Mouse (Mus musculus) neural tube, postnatal 0 days (tissue): ENCODE results near the gene Zfp652. TPM values are rescaled to one million over a fixed set of nuclear protein-coding genes. Genes with fewer than 3 reads are reported as not detected.

ENCODE experiments used
- polyA plus RNA-seq: library from polyadenylated mRNA; unstranded; fragments of >200 nt; fragmentation: Nextera tagmentation; extraction: Ambion mirVana; gene quantifications from 2 replicates; pipeline ENCODE4 v1.2.1, GENCODE M21; 2015

The Zfp652 gene
- 14.7 and 15.5 TPM in 2 replicates for polyA plus RNA-seq

DNA sequence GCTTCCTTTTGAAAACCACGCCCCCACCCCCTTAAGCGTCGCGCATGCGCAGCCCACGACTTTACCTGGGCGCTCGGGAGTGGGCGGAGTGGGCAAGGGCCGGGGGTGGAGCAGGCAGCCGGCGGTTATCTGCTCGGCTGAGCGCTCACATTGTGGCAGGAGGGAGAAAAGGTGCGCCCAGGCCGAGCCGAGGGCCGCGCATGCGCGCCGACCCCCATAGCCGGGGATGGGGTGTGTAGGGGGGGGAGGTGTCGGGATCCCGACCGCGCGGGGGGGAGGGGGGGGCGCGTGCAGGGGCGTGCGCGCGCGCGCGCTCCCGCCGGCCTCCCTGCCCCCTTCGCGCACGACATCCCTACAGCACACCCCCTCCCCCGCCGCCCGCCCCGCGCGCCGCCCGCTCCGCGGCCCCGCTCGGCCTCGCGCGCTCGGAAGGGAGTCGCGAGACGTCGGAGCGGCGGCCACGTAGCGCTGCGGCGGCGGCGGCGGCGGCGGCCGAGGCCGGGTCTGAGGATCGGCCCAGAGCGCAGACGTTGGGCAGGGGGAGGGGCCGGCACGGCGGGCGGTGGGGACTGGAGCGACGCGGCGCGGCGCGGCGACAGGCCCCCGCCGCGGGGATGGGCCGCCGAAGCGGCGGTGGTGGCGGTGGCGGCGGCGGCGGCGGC lies at the start of gene Zfp652:
Gene Zfp652, plus strand, starts transcription at position 111 of the 662 bp plus-strand sequence.

DNA sequence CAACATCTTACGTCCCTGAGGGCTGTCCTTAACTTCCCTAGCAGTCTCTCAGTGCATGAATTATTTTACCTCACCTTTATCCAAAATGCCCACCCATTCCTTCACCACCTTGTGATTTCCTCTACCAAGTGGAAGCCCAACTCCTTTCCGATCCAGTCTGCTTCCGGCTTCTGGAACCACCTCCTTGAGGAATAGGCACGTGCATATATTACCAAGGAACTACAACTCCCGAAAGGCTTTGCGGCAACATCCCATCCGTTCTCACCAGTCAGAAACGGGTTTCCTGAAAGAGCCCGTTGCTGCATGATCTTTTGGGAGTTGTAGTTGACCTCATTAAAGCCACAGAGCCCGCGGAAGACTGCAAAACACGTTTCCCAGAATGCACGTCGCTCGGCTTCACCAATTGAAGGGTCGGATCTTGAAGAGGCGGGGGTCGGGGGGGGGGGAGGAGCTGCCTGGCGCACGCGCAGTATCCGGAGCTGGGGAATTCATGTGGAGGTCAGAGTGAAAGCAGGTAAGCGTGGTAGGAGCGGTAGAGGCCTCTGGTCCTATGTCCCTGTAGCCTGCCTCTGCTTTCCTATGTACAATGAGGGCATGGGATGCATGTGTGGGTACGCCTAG lies 45.8 kb upstream of the Zfp652 start, which contains the start of gene Phb:
Gene Phb, plus strand, starts transcription at position 429 of the 621 bp plus-strand sequence.

DNA sequence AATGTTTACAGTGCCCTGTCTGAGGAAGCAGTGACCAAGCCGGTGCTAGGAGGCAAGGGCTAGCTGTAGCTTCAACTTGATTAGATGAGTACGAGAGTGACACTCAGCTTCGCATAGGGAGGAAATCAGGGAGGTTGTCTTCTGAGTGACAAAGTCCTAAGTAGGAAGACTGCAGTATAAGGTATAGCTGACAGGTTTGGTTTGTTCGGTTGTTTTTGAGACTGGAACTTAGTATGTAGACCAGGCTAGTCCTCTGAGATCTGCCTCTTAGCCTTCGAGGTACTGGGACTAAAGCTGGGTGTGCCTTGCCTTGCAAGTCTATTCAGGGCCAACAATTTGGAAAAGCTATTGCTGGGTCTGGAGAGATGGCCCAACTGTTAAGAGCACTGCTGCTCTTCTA lies 10.8 kb downstream of the Zfp652 start, which contains the start of gene B130006D01Rik:
Gene B130006D01Rik, plus strand, starts transcription at position 301 of the 400 bp plus-strand sequence.

DNA sequence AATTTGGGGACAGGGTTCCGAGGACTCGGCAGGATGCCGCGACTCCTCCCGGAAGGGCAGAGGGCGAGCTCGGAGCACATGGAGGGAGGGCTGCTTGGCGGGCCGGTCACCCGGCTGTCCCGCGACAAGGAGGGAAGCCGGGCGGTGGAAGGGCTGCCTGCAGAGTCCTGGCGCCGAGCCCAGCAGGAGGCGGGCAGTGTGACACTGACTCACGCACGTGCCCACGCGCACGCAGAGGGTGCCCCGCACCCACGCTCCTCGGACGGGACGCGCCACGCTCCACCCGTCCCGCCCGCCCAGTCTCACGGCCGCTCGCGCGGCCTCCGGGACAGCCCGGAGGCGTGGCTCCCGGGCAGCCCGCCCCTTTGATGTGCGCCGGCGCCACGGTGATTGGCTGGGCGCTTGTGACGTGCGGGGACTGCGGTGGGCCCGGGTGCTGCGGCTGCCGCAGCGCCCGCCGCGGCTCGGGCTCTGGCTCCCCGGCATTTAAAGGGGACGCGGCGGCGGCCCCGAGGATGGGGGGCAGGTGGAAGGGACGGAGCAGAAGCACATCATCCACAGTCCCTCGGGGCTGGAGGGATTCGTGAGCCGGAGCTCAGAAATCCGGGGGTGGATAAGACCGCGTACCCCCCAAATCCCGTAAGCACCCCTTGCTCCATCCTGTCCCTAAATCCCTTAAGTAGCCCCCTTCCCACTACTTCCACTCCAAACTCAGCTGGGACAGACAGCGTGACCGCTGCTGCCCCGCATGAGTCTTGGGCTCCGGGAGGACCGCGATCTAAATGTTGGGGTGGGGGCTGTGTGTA lies 111.8 kb downstream of the Zfp652 start, which contains the start of gene Phospho1:
Gene Phospho1, plus strand, starts transcription at position 429 of the 806 bp plus-strand sequence.

DNA sequence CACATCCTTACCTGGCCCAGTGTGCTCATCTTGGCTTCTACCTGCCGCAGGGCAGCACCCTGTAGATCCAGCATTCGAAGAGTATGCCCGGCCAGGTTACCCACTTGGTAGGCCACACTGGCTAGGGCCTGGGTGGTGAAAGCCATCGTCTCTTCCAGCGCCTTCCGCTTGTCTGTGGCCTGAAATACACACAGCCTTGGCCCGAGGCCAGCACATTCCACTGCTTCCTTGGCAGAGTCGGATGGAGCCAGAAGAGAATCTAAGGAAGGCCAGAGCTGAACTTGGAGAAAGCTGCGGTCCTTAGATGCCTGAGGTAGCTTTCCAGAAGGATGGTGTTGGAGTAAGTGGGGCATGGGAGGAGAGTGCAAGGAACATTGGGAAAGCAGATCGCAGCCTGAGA lies 124.6 kb downstream of the Zfp652 start, which contains the start of gene Gngt2:
Gene Gngt2, plus strand, starts transcription at position 158 of the 400 bp plus-strand sequence.

DNA sequence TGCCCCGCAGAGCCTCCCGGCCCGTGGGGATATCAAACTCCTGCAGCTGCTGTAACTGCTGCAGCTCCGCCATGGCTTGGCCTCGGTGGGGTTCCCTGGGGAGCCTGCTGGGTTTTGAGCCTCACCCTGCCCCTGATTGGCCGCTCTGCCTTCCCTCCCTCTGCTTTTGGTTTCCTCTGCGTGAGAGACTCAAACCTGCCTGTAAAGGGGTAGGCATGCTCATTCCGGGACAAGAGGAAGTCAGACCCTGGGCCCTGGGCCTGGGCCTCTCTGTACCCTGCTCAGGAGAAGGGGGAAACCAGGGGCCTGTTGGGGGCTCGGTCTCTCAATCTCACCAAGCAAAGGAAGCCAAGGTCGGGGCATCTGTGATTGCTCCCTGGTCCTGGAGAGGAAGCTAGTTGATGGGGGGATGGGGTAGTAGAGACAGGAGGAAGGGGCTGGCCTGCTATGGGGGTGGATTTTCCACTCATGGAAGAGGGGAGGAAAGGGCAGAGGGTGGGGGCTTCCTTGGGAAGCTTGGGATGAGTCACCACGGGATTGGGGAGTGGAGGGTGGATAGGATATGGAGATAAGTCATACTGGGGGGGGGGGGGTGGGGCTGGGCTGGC lies 129.7 kb downstream of the Zfp652 start, which contains the start of gene Abi3:
Gene Abi3, minus strand, starts transcription at position 403 of the 608 bp plus-strand sequence.

Other genes with a start within 250 kb of the Zfp652 start
- 2.8 and 2.9 TPM in 2 replicates for gene Nxph3, start 198.1 kb upstream of the Zfp652 start, polyA plus RNA-seq
- gene Ngfr, start 124.9 kb upstream of the Zfp652 start, polyA plus RNA-seq: 27.2 and 27.5 TPM in 2 replicates
- gene Phb, start 45.7 kb upstream of the Zfp652 start, polyA plus RNA-seq: 196 and 199 TPM in 2 replicates
- gene B130006D01Rik, start 10.9 kb downstream of the Zfp652 start, polyA plus RNA-seq: 0.49 and 0.82 TPM in 2 replicates
- gene Phospho1, start 111.8 kb downstream of the Zfp652 start, polyA plus RNA-seq: 1.6 TPM in 1 of 2 replicates, not detected in the other
- 3.6 and 4.7 TPM in 2 replicates for gene Gngt2, start 124.5 kb downstream of the Zfp652 start, polyA plus RNA-seq
- 2.3 and 2.6 TPM in 2 replicates for gene Abi3, start 129.8 kb downstream of the Zfp652 start, polyA plus RNA-seq
- gene B4galnt2, start 202.2 kb downstream of the Zfp652 start, polyA plus RNA-seq: not detected in 2 replicates